Mouse (Mus musculus) forebrain, embryonic 15.5 days (tissue): ENCODE measurements around the gene Gtf3c5. TPM values are rescaled to one million over a fixed set of nuclear protein-coding genes. Genes with fewer than 3 reads are reported as not detected.

Source experiments
- ATAC-seq: fragments of 200-750 bp; cut with Nextera tagmentation; replicated peaks from 2 replicates; pipeline ENCODE4 v1.8.0; 2017; ENCODE audit warnings: mild to moderate bottlenecking, moderate TSS enrichment, moderate library complexity
- H3K27ac ChIP-seq: fragments of 300-500 bp; sonication (generic); replicated peaks from 2 replicates; pipeline ENCODE4 v1.5.1; 2015; ENCODE audit warnings: mild to moderate bottlenecking, inconsistent platforms
- H3K27me3 ChIP-seq: fragments of 300-500 bp; sonication (generic); 2 replicates; pipeline ENCODE4 v1.6.1; 2015; ENCODE audit warnings: inconsistent platforms
- H3K36me3 ChIP-seq: fragments of 300-500 bp; sonication (generic); 2 replicates; pipeline ENCODE4 v1.6.1; 2015; ENCODE audit warnings: mild to moderate bottlenecking, inconsistent platforms
- H3K4me1 ChIP-seq: fragments of 300-500 bp; sonication (generic); 2 replicates; pipeline ENCODE4 v1.6.1; 2015; ENCODE audit warnings: inconsistent platforms
- H3K4me2 ChIP-seq: fragments of 300-500 bp; sonication (generic); replicated peaks from 2 replicates; pipeline ENCODE4 v1.6.1; 2015; ENCODE audit warnings: mild to moderate bottlenecking, inconsistent platforms
- H3K4me3 ChIP-seq: fragments of 300-500 bp; sonication (generic); 2 replicates; pipeline ENCODE4 v1.5.1; 2015; ENCODE audit warnings: mild to moderate bottlenecking, inconsistent platforms
- H3K9ac ChIP-seq: fragments of 300-500 bp; sonication (generic); replicated peaks from 2 replicates; pipeline ENCODE4 v1.6.1; 2015; ENCODE audit warnings: mild to moderate bottlenecking, inconsistent platforms
- H3K9me3 ChIP-seq: fragments of 300-500 bp; sonication (generic); 2 replicates; pipeline ENCODE4 v1.6.1; 2016; ENCODE audit warnings: inconsistent platforms
- WGBS: fragments of 180-500 bp; shearing (Covaris S2); methylation state at CpG from one replicate; pipeline ENCODE4 v1.1.7; 2015; ENCODE audit warnings: mixed read lengths; 5-methylcytosine and 5-hydroxymethylcytosine counted together
- polyA plus RNA-seq: library from polyadenylated mRNA; unstranded; fragments of >200 nt; fragmentation: Nextera tagmentation; extraction: Ambion mirVana; gene quantifications from 2 replicates; pipeline ENCODE4 v1.2.1, GENCODE M21; 2015

Gtf3c5 gene
- polyA plus RNA-seq, 1 experiment from 2014 or later: 42.3 TPM

- H3K9ac ChIP-seq: no peak overlapping the region
- H3K4me1 ChIP-seq: no peaks in the 10 kb centered on the region
- H3K36me3 ChIP-seq: no peaks in the 10 kb centered on the region
- 71% methylated on average over 14 of the region's 14 CpGs for WGBS
- no peak for ATAC-seq
- H3K4me3 ChIP-seq: no peak overlapping the region
- no peak overlapping the region for H3K27ac ChIP-seq
- H3K27me3 ChIP-seq: no peaks in the 10 kb centered on the region
- no peak overlapping the region for H3K4me2 ChIP-seq
- H3K9me3 ChIP-seq: no peaks in the 10 kb centered on the region
These were observed 22.4 kb upstream of the Gtf3c5 start for GRCm38 (mm10) chr2:28605789-28606541.

DNA sequence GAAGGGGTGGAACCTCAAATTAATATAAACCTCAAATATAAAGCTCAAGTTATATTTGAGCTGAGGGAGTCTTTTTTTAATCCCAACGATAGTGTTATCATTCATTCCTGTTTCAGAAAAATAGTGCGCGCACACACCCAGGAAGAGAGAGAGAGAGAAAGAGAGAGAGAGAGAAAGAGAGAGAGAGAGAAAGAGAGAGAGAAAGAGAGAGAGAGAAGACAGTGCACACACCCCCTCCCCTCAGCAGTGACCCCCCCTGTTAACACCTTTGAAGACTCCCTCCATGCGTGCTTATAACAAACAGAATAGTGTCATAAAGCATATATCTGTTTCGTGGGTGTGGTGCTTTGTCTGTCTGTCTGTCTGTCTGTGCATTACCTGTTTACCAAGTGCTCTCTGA is 20.0 kb upstream of the Gtf3c5 start:
- no peak overlapping the region for H3K4me2 ChIP-seq
- no peaks in the 10 kb centered on the region for H3K27me3 ChIP-seq
- ATAC-seq: no peak
- H3K4me1 ChIP-seq: no peaks in the 10 kb centered on the region
- no peak overlapping the region for H3K27ac ChIP-seq
- WGBS: 91% methylated on average over 5 of the region's 5 CpGs
- no peak overlapping the region for H3K9ac ChIP-seq
- H3K36me3 ChIP-seq: no peaks in the 10 kb centered on the region
- no peaks in the 10 kb centered on the region for H3K9me3 ChIP-seq
- no peak overlapping the region for H3K4me3 ChIP-seq

- H3K9ac ChIP-seq: no peak overlapping the region
- no peaks in the 10 kb centered on the region for H3K36me3 ChIP-seq
- ATAC-seq: no peak
- 68% methylated on average over 12 of the region's 12 CpGs for WGBS
- no peaks in the 10 kb centered on the region for H3K4me1 ChIP-seq
- no peaks in the 10 kb centered on the region for H3K27me3 ChIP-seq
- H3K9me3 ChIP-seq: no peaks in the 10 kb centered on the region
- H3K4me2 ChIP-seq: no peak overlapping the region
- no peak overlapping the region for H3K27ac ChIP-seq
- H3K4me3 ChIP-seq: no peak overlapping the region
These were observed 18.4 kb upstream of the Gtf3c5 start for GRCm38 (mm10) chr2:28601720-28602590.

- no peaks in the 10 kb centered on the region for H3K36me3 ChIP-seq
- no peak overlapping the region for H3K4me3 ChIP-seq
- no peak overlapping the region for H3K27ac ChIP-seq
- no peak overlapping the region for H3K9ac ChIP-seq
- no peaks in the 10 kb centered on the region for H3K27me3 ChIP-seq
- 80% methylated on average over 6 of the region's 6 CpGs for WGBS
- no peaks in the 10 kb centered on the region for H3K4me1 ChIP-seq
- no peak for ATAC-seq
- H3K4me2 ChIP-seq: no peak overlapping the region
- H3K9me3 ChIP-seq: no peaks in the 10 kb centered on the region
These were observed 16.0 kb upstream of the Gtf3c5 start for GRCm38 (mm10) chr2:28599569-28599900.

GRCm38 (mm10) chr2:28598692-28599568 is 15.4 kb upstream of the Gtf3c5 start:
- WGBS: 70% methylated on average over 12 of the region's 12 CpGs
- Histone ChIP-seq H3K27ac (no peak overlapping the region), H3K4me2 (no peak overlapping the region), H3K36me3 (no peaks in the 10 kb centered on the region), H3K4me3 (no peak overlapping the region), H3K9ac (no peak overlapping the region), H3K27me3 (no peaks in the 10 kb centered on the region), H3K9me3 (no peaks in the 10 kb centered on the region), H3K4me1 (no peaks in the 10 kb centered on the region)
- no peak for ATAC-seq

DNA sequence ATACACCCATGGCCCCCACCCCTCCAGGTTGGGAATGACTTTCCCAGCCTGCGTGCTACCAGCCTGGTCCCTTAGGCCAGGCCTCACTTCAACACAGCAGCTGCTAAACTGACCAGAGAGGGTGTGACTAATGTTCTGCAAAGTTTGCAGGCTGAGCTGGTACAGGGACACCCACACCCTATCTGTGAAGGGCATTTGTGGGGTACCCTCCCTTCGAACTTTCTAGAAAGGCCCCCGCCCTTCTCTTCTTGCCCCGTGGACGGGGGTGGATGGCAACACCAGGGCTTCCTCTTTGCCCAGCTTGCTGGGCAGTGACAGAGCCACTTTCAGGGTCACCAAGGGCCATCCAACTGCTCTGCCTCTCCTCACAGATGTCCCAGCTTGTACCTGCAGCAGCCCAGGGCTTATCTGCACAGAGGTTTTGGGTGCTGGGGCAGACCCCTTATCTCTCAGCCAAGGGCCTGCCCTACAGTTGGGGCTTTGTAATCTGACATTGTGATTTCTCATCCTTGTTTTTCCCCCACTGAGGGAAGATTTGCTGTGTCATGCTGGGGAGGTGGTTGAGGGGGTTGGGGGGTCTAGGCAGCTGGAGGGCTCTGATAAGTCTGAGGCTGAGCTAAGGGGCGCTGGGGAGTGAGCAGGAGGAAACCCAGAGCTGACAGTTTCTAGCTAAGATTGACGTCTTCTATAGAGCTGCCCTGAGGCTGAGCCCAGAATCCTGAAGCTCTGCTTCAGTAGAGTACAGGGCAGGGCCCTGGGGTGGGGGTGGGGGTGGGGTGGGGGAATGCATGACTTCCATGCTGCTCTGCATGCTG is 14.4 kb upstream of the Gtf3c5 start:
- Histone ChIP-seq H3K4me1 (no peaks in the 10 kb centered on the region), H3K36me3 (no peaks in the 10 kb centered on the region), H3K9ac (no peak overlapping the region), H3K27me3 (no peaks in the 10 kb centered on the region), H3K27ac (no peak overlapping the region), H3K4me3 (no peak overlapping the region), H3K4me2 (no peak overlapping the region), H3K9me3 (no peaks in the 10 kb centered on the region)
- ATAC-seq: no peak
- 79% methylated on average over 7 of the region's 7 CpGs for WGBS

DNA sequence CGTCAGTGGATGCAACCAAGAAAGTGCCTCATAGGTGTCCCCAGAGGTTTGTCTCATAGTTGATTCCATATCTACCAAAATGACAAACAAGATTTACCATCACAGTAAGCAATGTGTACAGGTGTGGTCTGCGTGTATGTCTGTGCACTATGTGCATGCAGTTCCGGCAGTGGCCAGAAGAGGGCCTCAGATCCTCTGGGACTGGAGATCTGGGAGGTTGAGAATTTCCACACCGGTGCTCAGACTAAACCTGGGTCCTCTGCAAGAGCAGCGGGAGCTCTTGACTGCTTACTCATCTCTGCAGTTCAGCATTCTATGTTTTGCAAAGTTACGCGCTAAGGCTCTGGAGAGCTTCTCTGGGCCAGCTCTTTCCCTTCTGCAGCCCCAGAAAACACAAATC is 13.4 kb upstream of the Gtf3c5 start:
- peaks cover 7% of the 10 kb centered on the region; the same call in 1 of the 2 replicates for H3K27me3 ChIP-seq
- H3K4me2 ChIP-seq: no peak overlapping the region
- no peak for ATAC-seq
- no peak overlapping the region for H3K27ac ChIP-seq
- no peaks in the 10 kb centered on the region for H3K4me1 ChIP-seq
- no peak overlapping the region for H3K4me3 ChIP-seq
- H3K9ac ChIP-seq: no peak overlapping the region
- H3K9me3 ChIP-seq: no peaks in the 10 kb centered on the region
- no peaks in the 10 kb centered on the region for H3K36me3 ChIP-seq
- 90% methylated on average over 7 of the region's 7 CpGs for WGBS

GRCm38 (mm10) chr2:28596021-28596420 is 12.5 kb upstream of the Gtf3c5 start:
- WGBS: 84% methylated on average over 7 of the region's 7 CpGs
- peaks cover 7% of the 10 kb centered on the region; the same call in 1 of the 2 replicates for H3K27me3 ChIP-seq
- no peaks in the 10 kb centered on the region for H3K9me3 ChIP-seq
- no peak overlapping the region for H3K4me2 ChIP-seq
- no peak for ATAC-seq
- H3K4me1 ChIP-seq: no peaks in the 10 kb centered on the region
- H3K9ac ChIP-seq: no peak overlapping the region
- H3K4me3 ChIP-seq: no peak overlapping the region
- H3K36me3 ChIP-seq: no peaks in the 10 kb centered on the region
- no peak overlapping the region for H3K27ac ChIP-seq

GRCm38 (mm10) chr2:28592809-28593208 is 9.3 kb upstream of the Gtf3c5 start:
- no peak for ATAC-seq

GRCm38 (mm10) chr2:28591479-28591878 is 7.9 kb upstream of the Gtf3c5 start:
- WGBS: 77% methylated on average over 2 of the region's 2 CpGs
- no peak overlapping the region for H3K27ac ChIP-seq
- no peaks in the 10 kb centered on the region for H3K36me3 ChIP-seq
- no peaks in the 10 kb centered on the region for H3K4me1 ChIP-seq
- peaks cover 7% of the 10 kb centered on the region; the same call in 1 of the 2 replicates for H3K27me3 ChIP-seq
- no peak overlapping the region for H3K9ac ChIP-seq
- no peak overlapping the region for H3K4me2 ChIP-seq
- H3K4me3 ChIP-seq: no peak overlapping the region
- ATAC-seq: no peak
- no peaks in the 10 kb centered on the region for H3K9me3 ChIP-seq

More at GRCm38 (mm10) chr2:28592809-28593208, 9.3 kb upstream of the Gtf3c5 start:
- Histone ChIP-seq H3K27me3 (peaks cover 7% of the 10 kb centered on the region; the same call in 1 of the 2 replicates), H3K4me2 (no peak overlapping the region), H3K36me3 (no peaks in the 10 kb centered on the region), H3K27ac (no peak overlapping the region), H3K4me1 (no peaks in the 10 kb centered on the region), H3K4me3 (no peak overlapping the region), H3K9me3 (no peaks in the 10 kb centered on the region), H3K9ac (no peak overlapping the region)
- WGBS: 8% methylated on average over 15 of the region's 15 CpGs

- peaks cover 7% of the 10 kb centered on the region; the same call in 1 of the 2 replicates for H3K27me3 ChIP-seq
- H3K9ac ChIP-seq: no peak overlapping the region
- no peak overlapping the region for H3K27ac ChIP-seq
- no peak overlapping the region for H3K4me2 ChIP-seq
- no peaks in the 10 kb centered on the region for H3K9me3 ChIP-seq
- no peak for ATAC-seq
- peaks cover under 1% of the 10 kb centered on the region for H3K4me1 ChIP-seq
- no peak overlapping the region for H3K4me3 ChIP-seq
- 44% methylated on average over 1 of the region's 1 CpGs for WGBS
- H3K36me3 ChIP-seq: no peaks in the 10 kb centered on the region
These were observed 5.0 kb upstream of the Gtf3c5 start for GRCm38 (mm10) chr2:28588574-28588973.
